Mouse (Mus musculus): Measurements from ENCODE around the gene Map3k19.

Map3k19 gene

GRCm38 (mm10) chr1:127802916-127803315 lies 51.9 kb downstream of the Map3k19 start:
- CTCF ChIA-PET = interaction anchor here (0.6 kb wide), 1 partner anchor 353 kb away, joined by 3 read pairs; no protein-coding TSS in a partner anchor

- CTCF ChIA-PET = no interaction called here
Observed at GRCm38 (mm10) chr1:127796752-127797151, 58.1 kb downstream of the Map3k19 start.

- CTCF ChIA-PET = no interaction called here
Observed at GRCm38 (mm10) chr1:127796341-127796740, 58.5 kb downstream of the Map3k19 start.

- CTCF ChIA-PET = no interaction called here
Observed at GRCm38 (mm10) chr1:127795087-127795769, 59.6 kb downstream of the Map3k19 start.

- CTCF ChIA-PET = no interaction called here
Observed at GRCm38 (mm10) chr1:127793459-127793858, 61.4 kb downstream of the Map3k19 start.

GRCm38 (mm10) chr1:127788943-127789342 lies 65.9 kb downstream of the Map3k19 start:
- CTCF ChIA-PET = no interaction called here

GRCm38 (mm10) chr1:127785882-127786281 lies 68.9 kb downstream of the Map3k19 start:
- CTCF ChIA-PET = no interaction called here

- CTCF ChIA-PET = no interaction called here
Observed at GRCm38 (mm10) chr1:127783862-127784261, 71.0 kb downstream of the Map3k19 start.

- CTCF ChIA-PET = no interaction called here
Observed at GRCm38 (mm10) chr1:127780849-127781248, 74.0 kb downstream of the Map3k19 start.

GRCm38 (mm10) chr1:127780142-127780541 lies 74.7 kb downstream of the Map3k19 start:
- CTCF ChIA-PET = no interaction called here

GRCm38 (mm10) chr1:127778611-127779010 lies 76.2 kb downstream of the Map3k19 start:
- CTCF ChIA-PET = no interaction called here

GRCm38 (mm10) chr1:127776246-127776645 lies 78.6 kb downstream of the Map3k19 start:
- CTCF ChIA-PET = no interaction called here

GRCm38 (mm10) chr1:127775206-127775720 lies 79.6 kb downstream of the Map3k19 start:
- CTCF ChIA-PET = interaction anchor here (0.6 kb wide), 1 partner anchor 345 kb away, joined by 3 read pairs; no protein-coding TSS in a partner anchor

- CTCF ChIA-PET = no interaction called here
Observed at GRCm38 (mm10) chr1:127774501-127774880, 80.3 kb downstream of the Map3k19 start.

- CTCF ChIA-PET = interaction anchor here (0.8 kb wide), 1 partner anchor 35 kb away, joined by 4 read pairs; no protein-coding TSS in a partner anchor
Observed at GRCm38 (mm10) chr1:127773803-127774500, 80.9 kb downstream of the Map3k19 start, which contains the start of gene Ccnt2. Gene Ccnt2, plus strand, starts transcription at chr1:127774164.

GRCm38 (mm10) chr1:127773198-127773802 lies 81.5 kb downstream of the Map3k19 start:
- CTCF ChIA-PET = interaction anchor here (0.8 kb wide), 1 partner anchor 35 kb away, joined by 4 read pairs; no protein-coding TSS in a partner anchor

GRCm38 (mm10) chr1:127766741-127767140 lies 88.1 kb downstream of the Map3k19 start:
- CTCF ChIA-PET = interaction anchor here (1.2 kb wide), 1 partner anchor 269 kb away, joined by 4 read pairs; no protein-coding TSS in a partner anchor

- CTCF ChIA-PET = interaction anchor here (1.2 kb wide), 1 partner anchor 267 kb away, joined by 4 read pairs; no protein-coding TSS in a partner anchor
Observed at GRCm38 (mm10) chr1:127765468-127765867, 89.4 kb downstream of the Map3k19 start.
